9 mouse cellular contexts compared by ENCODE assay signal in the genomic region with DNA sequence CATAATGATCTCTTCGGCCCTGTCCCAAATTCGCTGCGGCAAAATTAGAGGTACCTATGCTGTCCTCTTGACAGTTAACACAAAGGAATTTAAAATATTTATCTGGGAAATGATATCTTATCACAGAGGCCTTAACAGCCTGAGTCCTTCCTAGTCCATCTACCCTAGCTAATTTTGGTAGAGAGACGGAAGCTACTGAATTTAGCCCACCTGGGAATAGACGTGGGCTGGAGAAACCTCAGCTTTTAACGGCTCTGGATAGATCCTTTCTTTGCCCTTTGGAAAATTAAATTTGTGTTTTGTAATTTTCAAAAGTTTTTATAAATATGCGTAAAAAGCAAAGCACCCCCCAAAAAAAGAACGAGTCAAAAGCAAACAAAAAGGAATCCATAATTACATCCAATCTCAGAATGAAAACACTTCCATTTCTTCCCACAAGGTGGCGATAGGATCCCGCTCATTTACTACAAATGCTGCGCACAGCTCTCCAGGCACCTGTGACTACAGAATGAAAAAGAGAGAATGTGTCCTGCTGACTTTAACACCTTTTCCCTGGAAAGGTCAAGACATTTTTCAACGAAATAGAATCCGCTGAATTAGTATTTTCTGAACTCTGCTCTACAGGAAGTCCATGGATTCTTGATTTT. TPM values are rescaled to one million over a fixed set of nuclear protein-coding genes. Genes with fewer than 3 reads are reported as not detected.
DNase-seq lines count a peak whose midpoint lies in the region; ATAC-seq and TF ChIP-seq lines count a peak whose summit lies in the region.
"Had no signal": no experiment of that assay in that cellular context is flagged by ENCODE, and none has a peak within 500 bp of the region (broad histone marks: within the 10 kb centered on the region; RNA-seq: fewer than 3 reads in every experiment).

No protein-coding gene starts in this region.

- no peaks in the 10 kb centered on the region for H3K36me3 ChIP-seq in hindbrain, embryonic 16.5 days (ENCODE audit: control insufficient read depth, insufficient read depth, low read length)
- no peaks in the 10 kb centered on the region for H3K36me3 ChIP-seq in limb, embryonic 14.5 days (ENCODE audit: control insufficient read depth, insufficient read depth, low read length)
- H3K36me3 ChIP-seq in neural tube, embryonic 11.5 days (ENCODE audit: control insufficient read depth, insufficient read depth, low read length) = no peaks in the 10 kb centered on the region
- H3K36me3 ChIP-seq: stomach, embryonic 15.5 days had no signal

- H3K9ac ChIP-seq in hindbrain, embryonic 16.5 days (ENCODE audit: low read depth, low read length) = no peak overlapping the region
- H3K9ac ChIP-seq in limb, embryonic 14.5 days (ENCODE audit: low read depth, low read length, severe bottlenecking) = no peak overlapping the region
- no peak overlapping the region for H3K9ac ChIP-seq in neural tube, embryonic 11.5 days (ENCODE audit: low read length)
- H3K9ac ChIP-seq: stomach, embryonic 15.5 days had no signal

- no peak for TF ChIP-seq POLR2A in limb, embryonic 14.5 days (IDR thresholded peaks at IDR 0.05; ENCODE audit: borderline replicate concordance, extremely low read depth, insufficient read depth, insufficient read length)

- no peaks in the 10 kb centered on the region for H3K4me1 ChIP-seq in hindbrain, embryonic 16.5 days (ENCODE audit: control insufficient read depth, insufficient read depth, low read depth, low read length)
- no peaks in the 10 kb centered on the region for H3K4me1 ChIP-seq in limb, embryonic 14.5 days (ENCODE audit: control insufficient read depth, insufficient read depth, low read length)
- no peaks in the 10 kb centered on the region for H3K4me1 ChIP-seq in neural tube, embryonic 11.5 days (ENCODE audit: control insufficient read depth, insufficient read depth, low read length)
- H3K4me1 ChIP-seq: stomach, embryonic 15.5 days had no signal

- DNase-seq in 3T3-L1 (ENCODE audit: low read depth, low spot score) = peak; percentile 75
- DNase-seq in CD4-positive, CD25-positive, alpha-beta regulatory T cell, adult 2 months (ENCODE audit: low read depth, low spot score) = peak; percentile 81
- DNase-seq in brain, embryonic 18.5 days (ENCODE audit: low read depth, low spot score) = peak; percentile 36
- peak; percentile 69 for DNase-seq in limb, embryonic 14.5 days (ENCODE audit: low spot score)
- peak; percentile 24 for DNase-seq in neural tube, embryonic 11.5 days (ENCODE audit: low spot score)
- peak; percentile 58 for DNase-seq in thymus, postnatal 25 days

- WGBS in hindbrain, embryonic 16.5 days = 38% methylated on average over 13 of the region's 13 CpGs
- 42% methylated on average over 13 of the region's 13 CpGs for WGBS in limb, embryonic 14.5 days
- 42% methylated on average over 13 of the region's 13 CpGs for WGBS in neural tube, embryonic 11.5 days

- H3K27ac ChIP-seq in hindbrain, embryonic 16.5 days (ENCODE audit: low read depth, low read length) = no peak overlapping the region
- no peak overlapping the region for H3K27ac ChIP-seq in limb, embryonic 14.5 days (replicated peaks; ENCODE audit: low read depth, low read length)
- H3K27ac ChIP-seq in neural tube, embryonic 11.5 days (ENCODE audit: low read depth, low read length) = no peak overlapping the region
- H3K27ac ChIP-seq: stomach, embryonic 15.5 days had no signal

- H3K27me3 ChIP-seq in hindbrain, embryonic 16.5 days (replicated peaks; ENCODE audit: control insufficient read depth, insufficient read depth, low read length) = no peaks in the 10 kb centered on the region
- H3K27me3 ChIP-seq in limb, embryonic 14.5 days (ENCODE audit: control insufficient read depth, insufficient read depth, low read length) = no peaks in the 10 kb centered on the region
- H3K27me3 ChIP-seq in neural tube, embryonic 11.5 days (ENCODE audit: control insufficient read depth, insufficient read depth, low read length) = no peaks in the 10 kb centered on the region
- H3K27me3 ChIP-seq: stomach, embryonic 15.5 days had no signal

- ATAC-seq in erythroid progenitor cell, adult 5-6 weeks (replicated peaks; ENCODE audit: low FRiP score, poor library complexity, severe bottlenecking) = 0 out of 2 replicates have a peak, but pooled peaks have one; percentile 59
- 0 out of 2 replicates have a peak, but pooled peaks have one; percentile 64 for ATAC-seq in hindbrain, embryonic 16.5 days
- no peak for ATAC-seq in limb, embryonic 14.5 days (ENCODE audit: low FRiP score, low read depth)
- peak; percentile 62 for ATAC-seq in neural tube, embryonic 11.5 days (ENCODE audit: insufficient read depth, low FRiP score, low TSS enrichment)

- H3K4me3 ChIP-seq in hindbrain, embryonic 16.5 days (ENCODE audit: low read length) = no peak overlapping the region
- no peak overlapping the region for H3K4me3 ChIP-seq in limb, embryonic 14.5 days (replicated peaks; ENCODE audit: low read length)
- no peak overlapping the region for H3K4me3 ChIP-seq in neural tube, embryonic 11.5 days (ENCODE audit: low read depth, low read length)
- H3K4me3 ChIP-seq: stomach, embryonic 15.5 days had no signal

- H3K9me3 ChIP-seq in hindbrain, embryonic 16.5 days (ENCODE audit: control insufficient read depth, low read length) = 0 out of 2 replicates have a peak, but pooled peaks cover 2% of the 10 kb centered on the region
- no peaks in the 10 kb centered on the region; the same call in 1 of the 2 replicates for H3K9me3 ChIP-seq in limb, embryonic 14.5 days (ENCODE audit: control insufficient read depth, low read length)
- H3K9me3 ChIP-seq in neural tube, embryonic 11.5 days (ENCODE audit: control insufficient read depth, low read length) = no peaks in the 10 kb centered on the region
- H3K9me3 ChIP-seq: stomach, embryonic 15.5 days had no signal

- H3K4me2 ChIP-seq in hindbrain, embryonic 16.5 days (ENCODE audit: low read length) = peak overlapping the region; percentile 31; the same call in 1 of the 2 replicates
- H3K4me2 ChIP-seq in limb, embryonic 14.5 days (replicated peaks; ENCODE audit: low read depth, low read length, severe bottlenecking) = no peak overlapping the region
- no peak overlapping the region for H3K4me2 ChIP-seq in neural tube, embryonic 11.5 days (ENCODE audit: low read depth)
- H3K4me2 ChIP-seq: stomach, embryonic 15.5 days had no signal

RNA-seq across cellular contexts. Expression of gene Fam124b, which starts 37.4 kb away (rescaled TPM):
- total RNA-seq in erythroid progenitor cell, adult 5-6 weeks (2015; ENCODE audit: low replicate concordance) = not detected in 2 replicates
- not detected in 2 replicates for total RNA-seq in erythroid progenitor cell, adult 5-6 weeks (2017; ENCODE audit: low replicate concordance)
- polyA plus RNA-seq in hindbrain, embryonic 16.5 days (2015; fragmentation: Nextera tagmentation; extraction: Ambion mirVana) = 0.50 and 0.80 TPM in 2 replicates
- polyA plus RNA-seq in limb, embryonic 14.5 days (2012; rRNA removed) = 0.40 and 0.58 TPM in 2 replicates
- polyA plus RNA-seq in limb, embryonic 14.5 days (2014; fragmentation: Nextera tagmentation; extraction: Ambion mirVana) = 1.0 and 1.5 TPM in 2 replicates
- 0.69 and 0.96 TPM in 2 replicates for polyA plus RNA-seq in neural tube, embryonic 11.5 days (2014; fragmentation: Nextera tagmentation; extraction: Ambion mirVana)

Comparison
In these comparisons a context has a peak if more than half of its experiments do, and no peak if none do; other contexts are left out.
1. DNase-seq: peak in every context shown above with its lines; median percentile 81 in CD4-positive, CD25-positive, alpha-beta regulatory T cell, adult 2 months; 75 in 3T3-L1; 69 in limb, embryonic 14.5 days; 58 in thymus, postnatal 25 days; 36 in brain, embryonic 18.5 days; 24 in neural tube, embryonic 11.5 days.